Mouse (Mus musculus): ENCODE measurements around the gene Zfyve16. TPM values are rescaled to one million over a fixed set of nuclear protein-coding genes. Genes with fewer than 3 reads are reported as not detected.

Gene Zfyve16
- 42.9 TPM for polyA plus RNA-seq (2014; fragmentation: Illumina TruSeq; extraction: RNeasy Lipid Tissue Mini Kit (QIAGEN cat#74804); ENCODE audit: low read depth, low replicate concordance)

DNA sequence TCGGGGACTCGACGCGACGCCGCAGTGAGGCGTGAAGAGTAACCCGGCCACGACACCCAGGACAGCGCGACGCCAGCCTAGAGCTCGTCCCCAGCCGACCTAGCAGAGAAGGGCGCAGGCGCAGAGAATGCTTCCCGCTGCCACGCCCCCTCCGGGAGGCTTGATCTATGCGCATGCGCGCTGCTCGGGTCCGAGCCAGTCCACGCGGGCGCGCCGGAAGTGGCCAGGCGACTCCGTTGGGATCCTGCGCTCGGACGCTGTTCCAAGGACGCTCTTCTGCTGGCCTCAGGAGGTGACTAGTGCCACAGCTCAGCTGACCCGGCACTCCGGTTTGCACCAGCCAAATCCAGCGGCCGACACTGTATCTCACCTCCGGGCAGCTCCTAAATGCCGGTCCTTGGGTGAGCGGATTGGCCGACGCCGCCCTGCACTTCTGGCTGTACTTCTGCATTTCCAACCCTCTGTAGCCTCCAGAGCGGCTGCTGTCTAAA lies at the start of gene Zfyve16:
Gene Zfyve16 (minus strand): TSS at position 148 of the 491 bp plus-strand sequence.

GRCm38 (mm10) chr13:92576072-92576471 lies 45.4 kb upstream of the Zfyve16 start, which contains the start of gene Spz1:
Spz1 (minus strand) TSS chr13:92576172.

DNA sequence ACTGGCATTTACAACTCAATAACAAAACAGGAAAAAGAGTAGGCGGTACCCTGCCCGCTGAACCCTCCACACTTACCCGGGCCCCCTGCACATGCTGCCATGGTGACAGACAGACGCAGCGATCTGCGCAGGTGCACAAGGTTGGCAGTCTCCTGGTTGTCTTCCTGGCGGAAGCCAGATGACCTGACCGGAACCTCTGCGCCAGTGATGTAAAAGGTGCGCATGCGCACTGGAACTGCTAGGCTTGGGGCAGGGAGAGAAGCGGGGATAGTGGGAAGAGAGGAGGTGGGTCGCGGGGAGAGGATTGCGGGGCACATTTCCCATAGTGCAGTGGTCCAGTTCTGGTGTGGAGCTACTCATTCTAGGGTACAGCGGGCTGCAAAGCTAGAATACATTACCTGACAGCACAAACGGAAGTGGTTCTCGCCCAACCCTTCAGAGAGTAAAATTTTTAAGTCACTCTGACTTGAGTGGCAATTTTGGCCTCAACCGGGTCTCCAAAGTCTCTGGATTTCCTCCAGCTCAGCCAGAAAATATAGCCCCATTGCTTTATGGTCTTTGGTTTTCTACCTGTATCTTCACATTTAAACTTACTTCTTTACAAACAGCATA lies 46.7 kb downstream of the Zfyve16 start, which contains the start of gene Fam151b:
Gene Fam151b (minus strand): TSS at position 164 of the 612 bp plus-strand sequence.

Other genes starting within 250 kb of the Zfyve16 start
- gene Gm20379, start 224.9 kb downstream of the Zfyve16 start, polyA plus RNA-seq (2014; fragmentation: Illumina TruSeq; extraction: RNeasy Lipid Tissue Mini Kit (QIAGEN cat#74804); ENCODE audit: low read depth, low replicate concordance), result not detected
- gene Dhfr, start 176.1 kb downstream of the Zfyve16 start, polyA plus RNA-seq (2014; fragmentation: Illumina TruSeq; extraction: RNeasy Lipid Tissue Mini Kit (QIAGEN cat#74804); ENCODE audit: low read depth, low replicate concordance), result 14.4 TPM
- gene Msh3, start 175.9 kb downstream of the Zfyve16 start, polyA plus RNA-seq (2014; fragmentation: Illumina TruSeq; extraction: RNeasy Lipid Tissue Mini Kit (QIAGEN cat#74804); ENCODE audit: low read depth, low replicate concordance), result 39.1 TPM
- 0.13 TPM for gene Ankrd34b, start 105.0 kb downstream of the Zfyve16 start, polyA plus RNA-seq (2014; fragmentation: Illumina TruSeq; extraction: RNeasy Lipid Tissue Mini Kit (QIAGEN cat#74804); ENCODE audit: low read depth, low replicate concordance)
- gene Fam151b, start 46.9 kb downstream of the Zfyve16 start, polyA plus RNA-seq (2014; fragmentation: Illumina TruSeq; extraction: RNeasy Lipid Tissue Mini Kit (QIAGEN cat#74804); ENCODE audit: low read depth, low replicate concordance), result 7.8 TPM
- gene Spz1, start 45.3 kb upstream of the Zfyve16 start, polyA plus RNA-seq (2014; fragmentation: Illumina TruSeq; extraction: RNeasy Lipid Tissue Mini Kit (QIAGEN cat#74804); ENCODE audit: low read depth, low replicate concordance), result not detected
- gene Serinc5, start 80.2 kb upstream of the Zfyve16 start, polyA plus RNA-seq (2014; fragmentation: Illumina TruSeq; extraction: RNeasy Lipid Tissue Mini Kit (QIAGEN cat#74804); ENCODE audit: low read depth, low replicate concordance), result 122 TPM